Mouse (Mus musculus): ENCODE results near the gene Arhgap42. TPM values are rescaled to one million over a fixed set of nuclear protein-coding genes. Genes with fewer than 3 reads are reported as not detected.

Gene Arhgap42
- polyA plus RNA-seq, 1 experiment, result 8.3 TPM

- Histone ChIP-seq H3K4me2 (ENCODE audit: low read depth) (peak overlapping the region; percentile 61), H3K4me3 (no peak overlapping the region), H3K27me3 (ENCODE audit: control insufficient read depth, insufficient read depth, insufficient read length) (no peaks in the 10 kb centered on the region), H3K79me2 (ENCODE audit: control insufficient read depth, insufficient read depth) (peaks cover 12% of the 10 kb centered on the region), H3ac (ENCODE audit: control insufficient read depth, insufficient read length) (no peak overlapping the region), H3K36me3 (ENCODE audit: control insufficient read depth, insufficient read depth) (no peaks in the 10 kb centered on the region)
- no peak for TF ChIP-seq E2F4 (IDR thresholded peaks at IDR 0.05; ENCODE audit: insufficient read depth)
- TF ChIP-seq USF1 (IDR thresholded peaks at IDR 0.05; ENCODE audit: low read depth), result no peak
- no peak for TF ChIP-seq MYOD1 (IDR thresholded peaks at IDR 0.05; ENCODE audit: control insufficient read depth in 1 of 3, insufficient read length in 2 of 3, low read depth in 2 of 3)
- TF ChIP-seq TCF3 (IDR thresholded peaks at IDR 0.05; ENCODE audit: insufficient read length, low read depth), result no peak
- TF ChIP-seq MAX (IDR thresholded peaks at IDR 0.05; ENCODE audit: low read depth), result no peak
- no peak for TF ChIP-seq SRF (IDR thresholded peaks at IDR 0.05; ENCODE audit: control insufficient read depth, insufficient read length, low read depth)
- no peak for TF ChIP-seq POLR2AphosphoS2 (IDR thresholded peaks at IDR 0.05; ENCODE audit: insufficient read length, low read depth)
- TF ChIP-seq CEBPB (IDR thresholded peaks at IDR 0.05; ENCODE audit: insufficient read depth, poor library complexity, severe bottlenecking), result no peak
Measured at GRCm38 (mm10) chr9:9112921-9113320, 126.0 kb downstream of the Arhgap42 start.

- TF ChIP-seq USF1 (IDR thresholded peaks at IDR 0.05; ENCODE audit: low read depth), result no peak
- TF ChIP-seq E2F4 (IDR thresholded peaks at IDR 0.05; ENCODE audit: insufficient read depth), result no peak
- H3K36me3 ChIP-seq (ENCODE audit: control insufficient read depth, insufficient read depth), result no peaks in the 10 kb centered on the region
- H3K79me2 ChIP-seq (ENCODE audit: control insufficient read depth, insufficient read depth), result peaks cover 51% of the 10 kb centered on the region
- no peak overlapping the region for H3K4me3 ChIP-seq
- H3ac ChIP-seq (ENCODE audit: control insufficient read depth, insufficient read length), result no peak overlapping the region
- H3K4me2 ChIP-seq (ENCODE audit: low read depth), result peak overlapping the region; percentile 43
- no peaks in the 10 kb centered on the region for H3K27me3 ChIP-seq (ENCODE audit: control insufficient read depth, insufficient read depth, insufficient read length)
Measured at GRCm38 (mm10) chr9:9107697-9108096, 131.2 kb downstream of the Arhgap42 start.

- Histone ChIP-seq H3K79me2 (ENCODE audit: control insufficient read depth, insufficient read depth) (peaks cover 62% of the 10 kb centered on the region), H3K4me2 (ENCODE audit: low read depth) (no peak overlapping the region), H3K4me3 (no peak overlapping the region), H3ac (ENCODE audit: control insufficient read depth, insufficient read length) (no peak overlapping the region), H3K36me3 (ENCODE audit: control insufficient read depth, insufficient read depth) (no peaks in the 10 kb centered on the region), H3K27me3 (ENCODE audit: control insufficient read depth, insufficient read depth, insufficient read length) (no peaks in the 10 kb centered on the region)
- TF ChIP-seq SRF (IDR thresholded peaks at IDR 0.05; ENCODE audit: control insufficient read depth, insufficient read length, low read depth), result peak; percentile 73
- TF ChIP-seq MYOD1 (IDR thresholded peaks at IDR 0.05; ENCODE audit: control insufficient read depth in 1 of 3, insufficient read length in 2 of 3, low read depth in 2 of 3), result no peak
Measured at GRCm38 (mm10) chr9:9104761-9105160, 134.1 kb downstream of the Arhgap42 start.

- no peak for TF ChIP-seq USF1 (IDR thresholded peaks at IDR 0.05; ENCODE audit: low read depth)
- no peak for TF ChIP-seq MAX (IDR thresholded peaks at IDR 0.05; ENCODE audit: low read depth)
- no peak for TF ChIP-seq REST (IDR thresholded peaks at IDR 0.05; ENCODE audit: insufficient read depth, insufficient read length)
- TF ChIP-seq SRF (IDR thresholded peaks at IDR 0.05; ENCODE audit: control insufficient read depth, insufficient read length, low read depth), result no peak
- no peak overlapping the region for H3K4me2 ChIP-seq (ENCODE audit: low read depth)
- H3K4me3 ChIP-seq, result no peak overlapping the region
- no peaks in the 10 kb centered on the region for H3K27me3 ChIP-seq (ENCODE audit: control insufficient read depth, insufficient read depth, insufficient read length)
- H3ac ChIP-seq (ENCODE audit: control insufficient read depth, insufficient read length), result no peak overlapping the region
- H3K36me3 ChIP-seq (ENCODE audit: control insufficient read depth, insufficient read depth), result no peaks in the 10 kb centered on the region
- peaks cover 59% of the 10 kb centered on the region for H3K79me2 ChIP-seq (ENCODE audit: control insufficient read depth, insufficient read depth)
Measured at GRCm38 (mm10) chr9:9102158-9102514, 136.8 kb downstream of the Arhgap42 start.

- H3ac ChIP-seq (ENCODE audit: control insufficient read depth, insufficient read length), result no peak overlapping the region
- H3K27me3 ChIP-seq (ENCODE audit: control insufficient read depth, insufficient read depth, insufficient read length), result no peaks in the 10 kb centered on the region
- no peak overlapping the region for H3K4me3 ChIP-seq
- peaks cover 57% of the 10 kb centered on the region for H3K79me2 ChIP-seq (ENCODE audit: control insufficient read depth, insufficient read depth)
- TF ChIP-seq E2F4 (IDR thresholded peaks at IDR 0.05; ENCODE audit: insufficient read depth) (no peak), POLR2A (IDR thresholded peaks at IDR 0.05; ENCODE audit: insufficient read length, low read depth) (no peak), MYOD1 (IDR thresholded peaks at IDR 0.05; ENCODE audit: control insufficient read depth in 1 of 3, insufficient read length in 2 of 3, low read depth in 2 of 3) (no peak), CEBPB (IDR thresholded peaks at IDR 0.05; ENCODE audit: insufficient read depth, poor library complexity, severe bottlenecking) (no peak)
- H3K36me3 ChIP-seq (ENCODE audit: control insufficient read depth, insufficient read depth), result no peaks in the 10 kb centered on the region
- no peak overlapping the region for H3K4me2 ChIP-seq (ENCODE audit: low read depth)
Measured at GRCm38 (mm10) chr9:9101482-9102157, 137.3 kb downstream of the Arhgap42 start.

- H3K36me3 ChIP-seq (ENCODE audit: control insufficient read depth, insufficient read depth), result no peaks in the 10 kb centered on the region
- no peak overlapping the region for H3K4me3 ChIP-seq
- peak overlapping the region; percentile 12 for H3K4me2 ChIP-seq (ENCODE audit: low read depth)
- H3ac ChIP-seq (ENCODE audit: control insufficient read depth, insufficient read length), result no peak overlapping the region
- peaks cover 58% of the 10 kb centered on the region for H3K79me2 ChIP-seq (ENCODE audit: control insufficient read depth, insufficient read depth)
- TF ChIP-seq USF1 (IDR thresholded peaks at IDR 0.05; ENCODE audit: low read depth), result no peak
- TF ChIP-seq E2F4 (IDR thresholded peaks at IDR 0.05; ENCODE audit: insufficient read depth), result no peak
- TF ChIP-seq SRF (IDR thresholded peaks at IDR 0.05; ENCODE audit: control insufficient read depth, insufficient read length, low read depth), result no peak
- no peak for TF ChIP-seq MAX (IDR thresholded peaks at IDR 0.05; ENCODE audit: low read depth)
- no peak for TF ChIP-seq POLR2AphosphoS2 (IDR thresholded peaks at IDR 0.05; ENCODE audit: insufficient read length, low read depth)
- H3K27me3 ChIP-seq (ENCODE audit: control insufficient read depth, insufficient read depth, insufficient read length), result no peaks in the 10 kb centered on the region
Measured at GRCm38 (mm10) chr9:9101055-9101454, 137.8 kb downstream of the Arhgap42 start.

All from myocyte (in vitro differentiated cells).